Mouse (Mus musculus) kidney, adult 2 months (tissue): ENCODE measurements at regions not wholly inside any gene's neighbourhood (a gene's known extent, or its start where the extent isn't known, plus 50 kb on each side); places are given as distances from the start of the nearest gene placed in this dataset.

Experiments
- CTCF ChIP-seq: fragments of 200-500 bp; conservative IDR thresholded peaks from 2 replicates; pipeline ENCODE4 v1.5.1; 2011; ENCODE audit warnings: low read depth, mild to moderate bottlenecking, control low read depth, low read length, moderate library complexity, mixed read lengths; ENCODE audit not compliant: insufficient read depth, insufficient read length
- POLR2A ChIP-seq: fragments of 200-500 bp; IDR thresholded peaks from one replicate; pipeline ENCODE4 v1.6.1; 2011; ENCODE audit warnings: low read depth, low read length, control low read depth

GRCm38 (mm10) chr12:31157453-31157852 lies 83.1 kb upstream of the Gm6993 start:
- no peak for TF ChIP-seq CTCF
- TF ChIP-seq POLR2A = no peak
